Mouse (Mus musculus) spleen, adult 12 weeks (tissue): ENCODE measurements around the gene Psmb2.

Source experiments
- DNase-seq: peaks from one replicate; pipeline ENCODE4 v3.0.0; 2022; ENCODE audit warnings: low spot score

The Psmb2 gene

GRCm38 (mm10) chr4:126732111-126732510 lies 54.7 kb downstream of the Psmb2 start:
- no peak for DNase-seq

GRCm38 (mm10) chr4:126732531-126733380 lies 55.3 kb downstream of the Psmb2 start:
- DNase-seq: no peak

GRCm38 (mm10) chr4:126734001-126734603 lies 56.7 kb downstream of the Psmb2 start:
- DNase-seq: no peak

GRCm38 (mm10) chr4:126734700-126735381 lies 57.4 kb downstream of the Psmb2 start:
- no peak for DNase-seq

- DNase-seq: no peak
These were observed 58.1 kb downstream of the Psmb2 start for GRCm38 (mm10) chr4:126735382-126736000.

- no peak for DNase-seq
These were observed 58.6 kb downstream of the Psmb2 start, which contains the start of gene Tfap2e for GRCm38 (mm10) chr4:126736001-126736414. Gene Tfap2e, minus strand, starts transcription at chr4:126736240.

GRCm38 (mm10) chr4:126739966-126740676 lies 62.7 kb downstream of the Psmb2 start:
- DNase-seq: no peak

- peak; percentile 62 for DNase-seq
These were observed 64.0 kb downstream of the Psmb2 start for GRCm38 (mm10) chr4:126741448-126741847.

- DNase-seq: no peak
These were observed 65.5 kb downstream of the Psmb2 start for GRCm38 (mm10) chr4:126742976-126743375.

GRCm38 (mm10) chr4:126743713-126744112 lies 66.3 kb downstream of the Psmb2 start:
- no peak for DNase-seq

- DNase-seq: no peak
These were observed 67.4 kb downstream of the Psmb2 start for GRCm38 (mm10) chr4:126744831-126745230.

- DNase-seq: peak; percentile 40
These were observed 68.2 kb downstream of the Psmb2 start for GRCm38 (mm10) chr4:126745506-126746193.

- no peak for DNase-seq
These were observed 68.9 kb downstream of the Psmb2 start for GRCm38 (mm10) chr4:126746194-126746840.

GRCm38 (mm10) chr4:126748381-126748780 lies 71.0 kb downstream of the Psmb2 start:
- no peak for DNase-seq

GRCm38 (mm10) chr4:126749553-126749952 lies 72.1 kb downstream of the Psmb2 start:
- no peak for DNase-seq

GRCm38 (mm10) chr4:126750046-126750683 lies 72.7 kb downstream of the Psmb2 start:
- no peak for DNase-seq

GRCm38 (mm10) chr4:126750863-126751555 lies 73.6 kb downstream of the Psmb2 start:
- DNase-seq: no peak

- DNase-seq: no peak
These were observed 74.2 kb downstream of the Psmb2 start for GRCm38 (mm10) chr4:126751556-126752023.

- no peak for DNase-seq
These were observed 74.7 kb downstream of the Psmb2 start for GRCm38 (mm10) chr4:126752024-126752607.
